Mouse (Mus musculus): ENCODE data around the gene Prrt4.
"Not testable (repeated sequence)": the region's sequence is repeated elsewhere in the genome, so short reads cannot be mapped to it uniquely, and the experiment has no call there.

Gene Prrt4

DNA sequence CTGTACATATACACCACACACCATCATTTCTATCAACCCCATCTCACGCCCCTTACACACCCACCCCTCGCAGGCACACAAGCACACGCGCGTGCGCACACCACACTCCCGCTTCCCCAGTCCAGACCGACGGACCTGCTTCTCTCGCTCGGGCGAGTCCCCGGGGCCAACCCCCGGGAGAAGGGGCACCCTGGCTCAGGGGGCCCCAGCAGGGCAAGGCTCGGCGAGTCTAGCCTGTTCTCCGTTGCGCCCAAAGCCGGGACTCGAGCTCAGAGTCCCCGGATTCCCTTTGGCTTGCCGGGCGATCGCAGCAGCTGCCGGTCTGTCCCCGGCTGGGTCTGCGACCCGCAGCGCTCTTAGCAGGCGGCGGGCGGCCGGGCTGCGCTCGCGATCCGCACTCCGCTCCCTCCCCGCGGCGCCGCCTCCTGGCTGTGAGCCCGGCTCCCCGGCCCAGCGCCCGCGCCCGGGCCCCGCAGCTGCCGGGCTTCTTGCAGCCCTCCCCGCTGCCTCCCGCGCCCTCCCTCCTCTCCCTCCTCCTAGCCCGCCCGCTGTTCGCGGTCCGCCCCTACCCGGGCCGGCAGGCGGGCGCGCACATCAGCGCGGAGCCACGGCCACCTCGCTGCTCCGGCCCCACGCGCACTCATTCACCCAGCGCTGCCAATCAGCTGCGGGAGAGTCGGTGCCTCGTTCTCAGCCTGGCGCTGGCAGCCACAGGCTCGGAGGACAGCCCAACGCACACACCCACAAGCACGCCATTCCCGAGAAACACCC, at the start of gene Prrt4:
TSS of gene Prrt4 (minus strand) at position 697 of the 771 bp plus-strand sequence.
- DNase-seq, result peak in 1 of 2 experiments; percentile 24

DNA sequence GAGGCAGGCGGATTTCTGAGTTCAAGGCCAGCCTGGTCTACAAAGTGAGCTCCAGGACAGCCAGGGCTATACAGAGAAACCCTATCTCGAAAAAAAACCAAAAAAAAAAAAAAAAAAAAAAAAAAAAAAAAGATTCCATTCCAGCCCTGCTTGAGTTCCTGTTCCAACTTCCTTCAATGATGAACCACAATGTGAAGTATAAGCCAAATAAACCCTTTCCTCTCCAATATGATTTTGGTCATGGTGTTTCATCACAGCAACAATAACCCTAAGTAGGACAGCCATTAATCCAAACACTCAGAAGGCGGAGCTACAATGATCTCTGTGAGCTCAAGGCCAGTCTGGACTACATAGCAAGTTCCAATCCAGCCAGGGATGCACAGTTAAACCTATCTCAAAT, 38.3 kb upstream of the Prrt4 start:
- not testable (repeated sequence) for DNase-seq

DNA sequence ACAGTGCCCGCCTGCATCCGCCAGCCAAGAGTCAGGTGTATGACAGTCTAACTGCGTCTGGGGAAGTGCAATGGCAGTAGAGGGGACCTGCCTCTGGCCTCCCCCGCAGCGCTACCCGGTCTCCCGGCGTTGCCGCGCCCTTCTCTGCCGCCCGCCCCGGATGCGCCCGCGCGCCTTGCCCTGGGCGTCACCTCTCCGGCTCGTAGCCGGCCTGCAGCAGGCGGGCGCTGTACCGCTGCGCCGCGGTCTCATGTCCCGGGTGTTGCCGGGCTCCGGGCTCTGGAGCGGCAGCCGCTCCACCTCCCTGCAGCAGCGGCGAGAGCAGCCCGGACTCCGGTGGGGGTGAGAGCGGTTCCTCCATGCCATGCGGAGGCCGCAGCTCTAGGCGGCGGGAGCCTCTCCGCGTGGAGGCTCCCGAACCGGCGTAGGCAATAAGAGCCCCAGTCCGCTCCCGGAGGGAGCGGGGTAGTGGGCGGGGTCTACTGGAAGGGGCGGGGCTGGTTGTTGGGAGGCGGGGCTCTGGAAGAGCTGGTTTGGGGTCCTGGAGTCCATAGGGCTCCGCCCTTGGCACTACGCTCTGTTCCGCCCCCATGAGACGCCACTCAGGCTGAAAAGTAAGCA, 36.6 kb upstream of the Prrt4 start, which contains the start of gene Impdh1:
TSS of gene Impdh1 (minus strand) at position 484 of the 621 bp plus-strand sequence.
- peak; percentile 95 to 96 for DNase-seq

DNA sequence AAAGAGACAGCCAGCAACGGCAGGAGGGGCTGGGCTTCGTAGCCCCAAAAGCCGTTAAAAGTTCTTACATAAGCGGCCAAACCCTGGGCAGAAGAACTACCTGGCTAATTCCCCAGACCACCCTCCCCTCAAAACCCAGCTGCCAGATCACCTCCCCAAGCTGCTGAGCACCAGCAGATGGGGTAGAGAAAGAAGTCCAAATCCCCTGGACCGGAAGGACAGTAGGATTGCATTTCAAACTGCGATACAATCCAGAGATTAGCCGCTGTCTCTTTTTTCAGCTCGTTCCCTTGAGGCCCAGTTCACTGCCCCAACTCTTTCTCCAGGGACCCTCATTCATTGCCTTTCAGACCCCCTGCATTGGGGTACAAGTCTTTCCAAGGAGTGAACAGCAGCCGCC, 35.8 kb upstream of the Prrt4 start:
- no peak for DNase-seq

DNA sequence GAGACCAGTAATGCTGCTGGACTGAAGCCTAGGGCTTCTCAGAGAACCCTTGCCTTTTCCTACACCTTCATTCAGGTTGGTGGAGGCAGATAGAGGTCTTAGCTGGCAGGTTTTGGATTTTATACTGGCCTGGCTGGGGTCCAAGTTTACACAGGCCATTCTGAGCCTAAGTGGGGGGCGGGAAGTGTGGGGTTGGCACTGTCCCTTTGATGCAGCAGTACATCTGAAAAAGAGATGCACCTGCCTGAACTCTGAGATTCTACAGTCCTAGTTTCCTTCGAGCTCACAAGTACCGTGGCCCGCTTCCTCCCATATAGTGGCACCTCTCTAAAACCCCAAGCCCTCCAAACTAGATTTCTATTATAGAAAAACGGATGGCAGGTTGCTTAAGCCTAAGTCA, 35.4 kb upstream of the Prrt4 start:
- peak; percentile 65 to 76 for DNase-seq

DNA sequence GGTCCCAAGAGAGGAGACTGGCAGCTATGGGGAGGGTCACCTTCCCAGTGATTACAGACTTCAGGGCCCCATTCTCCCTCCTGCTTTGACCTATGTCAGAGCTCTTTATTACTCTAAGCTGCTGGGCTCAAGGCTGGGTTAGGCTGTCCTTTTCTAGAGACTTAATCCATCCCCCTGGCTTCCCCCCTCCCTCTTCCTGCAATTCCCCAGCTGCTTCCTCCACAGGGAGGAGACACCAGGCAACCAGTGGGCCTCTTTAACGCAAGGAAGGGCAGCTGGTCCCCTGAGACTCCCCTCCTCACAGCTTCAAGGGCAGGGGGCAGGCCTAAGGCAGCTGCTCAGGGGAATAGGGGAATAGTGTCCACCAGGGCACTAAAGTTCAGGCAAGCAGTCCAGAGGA, 34.9 kb upstream of the Prrt4 start:
- peak in 1 of 2 experiments; percentile 46 for DNase-seq

DNA sequence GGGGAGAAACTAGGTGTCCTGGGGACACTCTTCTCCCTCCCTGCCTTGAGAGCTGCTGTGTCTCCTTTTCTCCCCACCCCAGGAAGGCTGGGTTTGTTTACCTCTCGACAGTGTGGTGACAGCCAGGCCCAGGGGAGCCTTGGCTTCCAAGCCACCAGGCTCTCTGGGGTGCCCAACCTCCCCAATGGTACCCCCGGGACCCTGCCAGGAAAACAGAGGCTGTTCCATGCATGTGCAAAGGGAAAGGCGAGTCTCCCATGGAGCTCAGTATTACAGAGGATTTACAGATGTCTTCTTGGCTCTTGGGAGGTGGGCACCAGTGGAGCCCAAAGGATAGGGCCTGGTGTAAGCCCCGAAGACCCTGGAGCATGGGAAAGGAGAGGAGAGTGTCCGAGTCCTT, 34.1 kb upstream of the Prrt4 start:
- DNase-seq, result no peak

DNA sequence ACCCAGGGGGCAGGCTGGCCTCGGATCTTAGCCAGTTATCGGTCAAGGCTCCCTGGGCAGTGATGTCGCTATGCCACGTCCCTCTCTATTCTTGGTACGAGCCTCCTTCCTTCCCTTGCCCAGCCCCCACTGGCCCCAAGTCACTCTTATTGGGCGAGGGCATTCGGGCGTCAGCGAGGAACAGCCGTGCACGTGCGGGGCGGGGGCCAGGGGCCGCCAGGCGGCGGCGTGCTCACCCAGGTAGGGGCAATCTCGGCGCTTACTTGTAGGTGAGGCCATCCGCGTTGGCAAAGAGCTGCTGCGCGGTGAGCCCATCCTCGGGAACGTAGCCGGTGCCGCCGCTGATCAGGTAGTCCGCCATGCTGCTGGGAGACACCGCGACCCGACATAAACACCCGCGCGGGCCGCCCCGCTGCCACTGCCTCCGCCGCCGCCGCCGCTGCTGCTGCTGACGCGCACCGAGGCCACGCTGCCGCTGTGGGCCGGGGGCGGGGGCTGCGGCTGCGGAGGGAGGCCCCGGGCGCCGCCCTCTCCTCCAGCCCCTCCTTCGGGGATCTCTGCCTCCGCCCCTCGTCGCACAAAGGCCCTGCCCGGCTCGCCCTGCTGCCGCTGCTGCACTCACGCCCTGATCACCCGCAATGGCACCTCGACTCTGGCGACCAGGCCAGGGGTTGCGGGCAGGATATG, 32.6 kb upstream of the Prrt4 start:
- DNase-seq, result peak; percentile 88 to 92

DNA sequence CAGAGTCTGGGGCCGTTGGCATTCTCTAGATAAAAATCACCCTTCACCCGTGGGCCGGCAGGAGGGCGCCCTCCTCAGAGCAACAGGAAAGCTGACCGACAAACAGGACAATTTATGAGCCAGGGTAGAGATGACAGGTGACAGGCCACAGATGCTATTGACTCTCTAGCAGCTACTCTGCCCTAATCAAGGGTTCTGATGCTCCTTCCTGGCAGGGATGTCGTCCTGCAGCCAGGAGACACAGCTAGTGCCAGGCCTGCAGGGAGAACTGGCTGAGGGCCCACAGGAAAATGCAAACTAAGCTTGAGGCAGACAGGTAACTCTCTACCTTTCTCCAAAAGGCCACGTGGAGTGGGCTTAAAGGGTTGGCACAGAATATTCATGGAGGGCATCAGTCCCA, 31.8 kb upstream of the Prrt4 start:
- DNase-seq, result no peak

DNA sequence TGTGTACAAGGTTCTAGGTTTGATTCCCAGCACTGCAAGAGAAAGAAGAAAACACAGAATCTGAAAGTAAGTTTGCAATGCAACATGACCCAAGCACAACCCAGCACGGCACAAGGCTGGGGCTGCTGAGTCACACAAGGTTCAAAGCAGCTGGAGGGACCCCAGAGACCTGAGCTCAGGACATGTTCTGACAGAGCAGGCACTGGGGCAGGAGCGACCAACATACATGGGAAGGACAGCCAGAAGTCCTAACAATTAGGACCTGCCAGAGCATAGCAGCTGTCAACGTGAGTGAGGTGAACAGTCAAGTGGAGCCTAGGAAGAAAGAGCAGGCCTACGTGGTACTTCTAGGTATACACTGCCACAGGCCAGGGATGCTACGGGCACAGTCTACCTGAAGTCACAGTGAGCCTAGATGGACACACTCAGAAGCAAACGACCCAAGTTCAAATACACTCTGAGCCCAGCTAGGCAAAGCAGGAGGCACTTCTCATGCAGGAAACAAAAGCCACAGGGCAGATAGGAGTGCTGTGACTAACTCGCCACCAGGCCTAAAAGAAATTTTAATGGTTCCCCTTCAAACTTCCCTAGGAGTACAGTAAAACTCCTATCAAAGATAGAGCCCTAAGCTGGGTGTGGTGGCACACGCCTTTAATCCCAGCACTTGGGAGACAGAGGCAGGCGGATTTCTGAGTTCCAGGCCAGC, 31.0 kb upstream of the Prrt4 start:
- no peak for DNase-seq

DNA sequence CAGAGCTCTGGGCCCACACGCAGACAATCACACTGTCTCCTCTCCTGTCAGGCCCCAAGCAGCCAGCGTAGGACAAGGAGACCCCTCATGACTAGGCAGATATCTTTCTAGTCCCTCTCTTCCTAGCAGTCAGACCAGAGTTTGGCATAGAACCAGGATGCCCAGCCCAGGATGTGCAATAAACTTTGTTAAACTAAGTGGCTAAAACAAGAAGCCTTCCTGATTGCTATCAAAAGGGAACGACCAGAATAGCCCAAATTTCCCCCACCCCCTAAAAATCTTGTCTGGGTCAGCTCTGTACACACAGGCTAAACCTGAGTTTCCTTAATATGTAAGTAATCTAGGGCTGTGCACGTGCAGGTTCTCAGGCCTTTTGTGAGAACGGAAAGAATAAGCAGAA, 28.8 kb upstream of the Prrt4 start:
- DNase-seq, result no peak

DNA sequence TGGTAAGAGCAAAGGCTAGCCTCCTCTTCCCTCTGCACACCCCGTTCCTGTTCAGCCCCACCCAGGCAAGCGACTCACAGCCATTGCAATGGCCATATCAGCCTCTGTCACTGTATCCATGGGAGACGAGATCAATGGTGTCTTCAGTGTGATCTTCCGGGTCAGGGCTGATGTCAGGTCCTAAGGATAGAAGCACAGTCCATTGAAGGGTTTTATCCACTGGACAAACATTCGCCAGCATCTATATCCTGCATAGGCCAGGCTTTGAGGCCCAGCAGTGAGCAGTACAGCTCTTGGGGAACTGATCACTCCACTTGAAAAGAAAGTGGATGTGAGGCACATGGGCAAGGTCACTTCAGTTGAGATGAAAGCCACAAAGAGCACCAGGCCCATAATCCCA, 27.6 kb upstream of the Prrt4 start:
- DNase-seq, result no peak

DNA sequence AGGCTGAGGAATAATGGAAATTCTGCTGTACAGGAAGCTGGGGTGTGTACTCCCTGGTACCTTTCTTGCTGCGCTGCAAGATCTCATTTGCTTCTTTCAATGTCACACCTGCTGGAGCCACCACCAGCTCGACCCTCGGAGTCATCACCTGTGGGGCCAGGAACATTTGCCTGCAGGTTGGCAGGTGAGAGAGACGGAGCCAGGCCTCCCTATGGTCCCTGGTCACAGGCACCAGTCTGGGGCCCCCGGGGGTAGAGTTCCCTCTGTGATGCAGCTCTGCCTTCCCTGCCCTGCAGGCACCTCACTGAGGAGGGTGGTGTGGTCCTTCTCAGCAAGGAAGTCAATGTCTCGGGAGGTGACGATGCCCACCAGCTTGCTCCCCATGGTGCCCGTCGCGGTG, 26.6 kb upstream of the Prrt4 start:
- no peak for DNase-seq

DNA sequence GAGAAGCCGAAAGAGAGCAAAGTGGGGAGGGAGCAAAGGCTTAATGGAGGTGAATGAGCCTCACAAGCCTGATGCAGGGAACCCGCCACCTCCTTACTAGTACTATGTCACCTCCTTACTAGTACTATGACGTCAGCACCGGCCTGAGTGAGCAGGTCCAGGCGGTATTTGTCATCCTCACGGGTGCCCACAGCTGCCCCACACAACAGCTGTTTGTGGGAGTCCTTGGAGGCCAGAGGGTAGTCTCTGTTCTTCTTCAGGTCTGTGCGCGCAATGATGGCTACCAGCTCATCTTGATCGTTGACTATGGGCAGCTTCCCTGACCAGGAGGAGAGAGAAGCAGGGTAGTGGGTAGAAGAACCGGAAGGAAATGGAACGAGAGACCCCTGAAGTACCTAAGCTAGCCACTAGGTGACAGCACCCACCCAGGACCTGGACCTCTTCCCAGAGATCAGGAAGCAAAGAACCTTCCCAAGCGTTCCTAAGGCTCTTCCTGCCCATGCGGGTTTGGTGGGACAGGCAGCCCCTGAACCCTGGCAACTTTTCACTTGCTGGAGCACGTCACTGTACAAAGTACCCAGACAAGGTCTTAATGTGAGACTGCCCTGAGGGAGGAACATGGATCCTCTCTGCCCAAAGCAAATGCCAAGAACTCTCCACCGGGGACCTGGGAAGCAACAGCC, 25.7 kb upstream of the Prrt4 start:
- DNase-seq, result peak; percentile 50 to 57

DNA sequence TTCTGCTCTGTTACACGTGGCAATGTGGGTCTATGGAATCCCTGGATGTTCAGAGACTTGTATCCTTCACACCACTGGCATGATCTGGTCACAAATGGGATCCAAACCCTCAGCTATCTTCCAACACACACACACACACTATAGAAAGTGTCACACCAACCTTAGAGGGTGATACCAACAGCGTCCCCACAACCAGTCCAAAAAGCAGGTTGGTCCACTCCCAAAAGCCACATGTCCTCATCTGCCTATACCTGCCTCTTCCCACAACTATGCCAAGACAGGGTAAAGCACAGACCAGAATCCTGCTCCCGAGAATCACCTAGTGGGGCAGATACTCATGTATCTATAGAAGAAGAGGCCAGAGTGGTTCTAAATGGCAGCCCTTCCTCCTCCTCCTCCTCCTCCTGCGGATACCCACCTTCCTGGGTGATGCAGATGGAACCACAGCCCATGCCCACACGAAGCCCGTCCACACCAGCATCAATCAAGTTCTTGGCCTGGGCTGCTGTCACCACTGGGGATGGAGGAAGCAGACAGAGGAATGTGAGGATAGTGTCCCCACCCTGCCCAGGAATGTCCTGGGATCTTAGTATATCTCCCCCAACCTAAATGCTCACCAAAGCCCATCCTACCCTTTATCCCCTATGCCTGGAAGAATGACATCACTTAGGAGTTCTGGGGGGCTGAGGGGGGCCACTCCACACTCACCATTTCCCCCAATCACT, 24.6 kb upstream of the Prrt4 start:
- no peak for DNase-seq

DNA sequence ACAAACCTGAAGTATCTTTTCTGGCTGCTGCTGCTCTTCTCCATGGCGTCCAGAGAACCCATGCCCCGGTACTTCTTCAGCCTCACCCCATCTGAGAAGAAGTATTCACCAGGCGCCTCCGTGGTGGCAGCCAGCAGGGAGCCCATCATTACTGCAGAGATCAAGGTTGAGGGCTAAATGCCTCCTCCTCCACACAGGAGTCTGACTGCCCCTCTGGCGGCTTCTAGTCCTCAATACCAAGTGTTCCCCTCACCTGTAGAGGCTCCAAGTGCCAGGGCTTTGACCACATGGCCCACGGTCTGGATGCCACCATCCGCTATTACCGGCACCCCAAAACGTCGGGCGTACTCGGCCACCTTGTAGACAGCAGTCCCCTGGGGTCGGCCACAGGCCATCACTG, 23.7 kb upstream of the Prrt4 start:
- no peak for DNase-seq

DNA sequence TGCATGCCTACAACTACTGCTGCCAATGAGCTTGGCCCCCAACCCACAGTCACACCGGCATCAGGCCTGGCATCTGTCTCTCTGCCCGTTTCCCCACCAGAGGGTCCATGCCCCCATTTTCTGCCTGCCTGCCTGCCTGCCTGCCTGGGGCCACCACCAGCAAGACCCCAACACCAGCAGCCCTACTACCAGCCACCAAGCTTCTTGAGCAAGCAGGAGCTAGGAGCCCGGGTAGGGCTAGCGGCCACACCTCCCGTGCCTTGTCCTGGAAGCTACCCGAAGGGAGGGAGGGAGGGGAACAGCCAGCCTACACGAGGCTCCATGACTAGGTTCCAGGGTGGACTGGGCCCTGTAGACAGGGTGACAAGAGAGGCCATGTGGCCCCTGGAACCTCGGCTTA, 22.6 kb upstream of the Prrt4 start:
- DNase-seq, result no peak

DNA sequence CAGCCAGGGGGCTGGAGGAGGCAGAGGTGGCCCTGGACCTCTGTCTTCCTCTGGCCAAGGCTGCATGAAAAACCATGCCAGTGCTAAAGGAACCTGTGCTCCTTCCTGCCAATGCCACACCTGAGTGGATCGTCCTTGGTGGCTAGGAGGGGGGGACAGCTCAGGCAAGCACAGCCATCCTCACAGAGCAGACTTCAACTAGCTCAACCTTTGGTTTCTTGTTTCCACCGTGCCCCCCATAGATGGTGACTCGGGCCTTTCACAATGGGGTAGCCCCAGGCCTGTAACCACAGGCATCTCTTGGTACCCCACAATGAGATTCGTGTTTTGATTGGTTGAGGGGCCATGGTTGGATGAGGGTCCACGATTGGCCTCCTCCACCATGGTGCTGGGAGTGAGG, 22.0 kb upstream of the Prrt4 start:
- no peak for DNase-seq

DNA sequence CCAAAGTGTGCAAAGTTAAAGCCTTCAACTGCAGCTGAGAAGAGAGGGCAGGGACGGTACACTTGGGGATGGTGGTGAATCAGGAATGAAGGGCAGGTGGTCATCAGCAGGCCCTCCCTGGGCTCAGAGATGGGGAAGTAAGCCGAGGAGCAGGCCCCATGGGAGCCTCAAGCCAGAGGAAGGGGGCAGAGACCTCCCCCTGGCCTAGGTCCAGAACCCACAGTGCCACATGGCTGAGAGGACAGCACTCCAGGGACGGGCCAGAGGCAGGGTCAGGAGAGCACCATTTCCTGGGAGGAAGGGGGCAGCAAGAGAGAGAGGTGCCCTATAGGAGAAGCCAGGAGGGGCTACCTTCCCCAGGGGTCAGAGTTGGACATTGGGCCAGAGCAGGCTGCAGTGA, 21.1 kb upstream of the Prrt4 start:
- no peak for DNase-seq

DNA sequence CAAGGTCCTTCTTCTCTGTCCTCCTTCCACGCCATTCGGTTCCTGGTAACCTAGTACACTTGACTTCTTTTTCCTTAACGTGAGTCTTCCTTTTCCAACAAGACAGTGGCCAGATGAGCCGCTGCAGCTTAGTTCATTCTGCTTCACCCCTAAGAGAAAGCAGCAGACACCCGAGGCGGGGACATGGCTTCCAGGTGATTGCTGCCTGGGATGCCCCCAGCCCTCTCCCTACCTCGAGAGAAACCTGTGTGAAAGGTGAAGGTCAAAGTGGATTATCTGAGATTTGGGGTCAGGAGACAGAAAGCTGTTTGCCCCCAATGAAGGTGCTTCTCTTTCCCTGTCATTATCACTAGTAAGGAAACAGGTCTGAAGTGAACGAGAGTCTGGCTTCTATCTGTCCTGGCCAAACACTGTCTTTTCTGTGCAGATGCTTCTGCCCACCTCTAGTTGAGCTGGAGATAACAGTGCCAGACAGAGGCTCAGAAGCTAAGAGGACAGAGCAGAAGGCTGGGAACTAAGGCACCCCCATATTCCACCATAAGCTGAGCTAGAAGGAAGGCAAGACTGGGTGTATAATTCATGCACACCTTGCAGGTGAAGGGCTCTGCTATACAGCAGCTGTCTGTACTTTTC, 20.0 kb upstream of the Prrt4 start:
- DNase-seq, result no peak
